Mouse (Mus musculus) heart, adult 2 months (tissue): Measurements from ENCODE around the gene Olfr223.

ENCODE experiments used
- CTCF ChIP-seq: fragments of 200-600 bp; IDR thresholded peaks from 2 replicates; pipeline ENCODE4 v1.8.1; 2022; ENCODE audit warnings: antibody characterized with exemption, mild to moderate bottlenecking, moderate library complexity
- POLR2A ChIP-seq: fragments of 200-500 bp; IDR thresholded peaks from 2 replicates; pipeline ENCODE4 v1.6.1; 2011; ENCODE audit warnings: mild to moderate bottlenecking, low read depth, low read length, control low read depth; ENCODE audit not compliant: insufficient read depth

- no peak for TF ChIP-seq CTCF
- no peak for TF ChIP-seq POLR2A
Observed at GRCm38 (mm10) chr11:59596950-59597349, 3.9 kb upstream of the Olfr223 start.
